Mouse (Mus musculus) limb, embryonic 11.5 days (tissue): ENCODE results near the gene Dctn2. TPM values are rescaled to one million over a fixed set of nuclear protein-coding genes. Genes with fewer than 3 reads are reported as not detected.

Source experiments
- ATAC-seq: fragments of 200-750 bp; cut with Nextera tagmentation; 2 replicates; pipeline ENCODE4 v1.8.0; 2017; ENCODE audit warnings: low read depth; ENCODE audit not compliant: insufficient number of reproducible peaks, low FRiP score, low TSS enrichment
- DNase-seq: peaks from one replicate; pipeline ENCODE4 v3.0.0-alpha.2; 2015; ENCODE audit warnings: low spot score
- H3K27ac ChIP-seq: fragments of 300-500 bp; sonication (generic); replicated peaks from 2 replicates; pipeline ENCODE4 v1.5.1; 2014; ENCODE audit warnings: low read depth, mild to moderate bottlenecking, low read length
- H3K27me3 ChIP-seq: fragments of 300-500 bp; sonication (generic); 2 replicates; pipeline ENCODE4 v1.6.1; 2014; ENCODE audit warnings: mild to moderate bottlenecking, low read length, mixed read lengths; ENCODE audit not compliant: control insufficient read depth, insufficient read depth
- H3K36me3 ChIP-seq: fragments of 300-500 bp; sonication (generic); 2 replicates; pipeline ENCODE4 v1.6.1; 2014; ENCODE audit warnings: mild to moderate bottlenecking, low read length, moderate library complexity, mixed read lengths; ENCODE audit not compliant: control insufficient read depth, insufficient read depth
- H3K4me1 ChIP-seq: fragments of 300-500 bp; sonication (generic); 2 replicates; pipeline ENCODE4 v1.6.1; 2014; ENCODE audit warnings: low read length, mixed read lengths; ENCODE audit not compliant: control insufficient read depth, insufficient read depth
- H3K4me2 ChIP-seq: fragments of 300-500 bp; sonication (generic); 2 replicates; pipeline ENCODE4 v1.6.1; 2014; ENCODE audit warnings: low read depth, mild to moderate bottlenecking, moderate library complexity; ENCODE audit not compliant: severe bottlenecking
- H3K4me3 ChIP-seq: fragments of 300-500 bp; sonication (generic); 2 replicates; pipeline ENCODE4 v1.5.1; 2014; ENCODE audit warnings: low read depth, low read length
- H3K9ac ChIP-seq: fragments of 300-500 bp; sonication (generic); 2 replicates; pipeline ENCODE4 v1.6.1; 2014; ENCODE audit warnings: mild to moderate bottlenecking, low read length
- H3K9me3 ChIP-seq: fragments of 300-500 bp; sonication (generic); 2 replicates; pipeline ENCODE4 v1.6.1; 2016; ENCODE audit warnings: low read length; ENCODE audit not compliant: control insufficient read depth
- WGBS: fragments of 180-500 bp; shearing (Covaris S2); extraction: QIAGEN DNeasy Blood & Tissue Kit; methylation state at CpG from one replicate; pipeline ENCODE4 v1.1.7; 2014; 5-methylcytosine and 5-hydroxymethylcytosine counted together
- polyA plus RNA-seq: library from polyadenylated mRNA; unstranded; fragments of >200 nt; fragmentation: Nextera tagmentation; extraction: Ambion mirVana; gene quantifications from 2 replicates; pipeline ENCODE4 v1.2.1, GENCODE M21; 2014

The Dctn2 gene
- polyA plus RNA-seq, 1 experiment from 2014 or later, result 170 TPM

DNA sequence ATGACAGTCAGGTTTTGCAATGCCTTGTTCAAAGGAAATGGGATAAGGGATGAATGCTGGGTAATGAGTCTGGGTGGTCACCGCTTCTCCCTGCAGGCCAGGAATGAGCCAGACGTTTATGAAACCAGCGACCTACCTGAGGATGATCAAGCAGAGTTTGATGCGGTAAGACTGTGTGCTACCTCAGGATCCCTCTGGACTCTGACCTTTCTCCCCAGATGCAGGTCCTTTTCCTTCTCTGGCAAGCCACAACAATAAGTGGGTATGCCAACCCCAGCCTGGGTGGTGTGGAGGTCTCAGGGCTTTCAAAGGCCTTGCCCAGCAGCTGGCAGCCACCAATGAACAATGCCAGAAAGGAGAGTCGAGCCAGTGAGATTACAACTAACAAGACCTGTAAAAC lies 1.1 kb downstream of the Dctn2 start:
- no peak overlapping the region; the same call in 1 of the 2 replicates for H3K9ac ChIP-seq
- H3K4me2 ChIP-seq, result peak overlapping the region; percentile 90
- WGBS, result 78% methylated on average over 5 of the region's 5 CpGs
- H3K9me3 ChIP-seq, result no peaks in the 10 kb centered on the region
- ATAC-seq (no peak), DNase-seq (no peak)
- peaks cover 9% of the 10 kb centered on the region for H3K4me1 ChIP-seq
- H3K27ac ChIP-seq, result no peak overlapping the region
- peaks cover 14% of the 10 kb centered on the region; the same call in 1 of the 2 replicates for H3K27me3 ChIP-seq
- H3K36me3 ChIP-seq, result no peaks in the 10 kb centered on the region
- peak overlapping the region; percentile 100 for H3K4me3 ChIP-seq

- H3K4me3 ChIP-seq, result no peak overlapping the region
- no peak for ATAC-seq
- H3K36me3 ChIP-seq, result no peaks in the 10 kb centered on the region
- H3K27ac ChIP-seq, result no peak overlapping the region
- H3K9me3 ChIP-seq, result no peaks in the 10 kb centered on the region
- peaks cover 9% of the 10 kb centered on the region; the same call in 1 of the 2 replicates for H3K27me3 ChIP-seq
- WGBS, result 81% methylated on average over 5 of the region's 5 CpGs
- peaks cover 7% of the 10 kb centered on the region for H3K4me1 ChIP-seq
- no peak overlapping the region for H3K4me2 ChIP-seq
- DNase-seq, result no peak
- no peak overlapping the region for H3K9ac ChIP-seq
Observed at GRCm38 (mm10) chr10:127268401-127268800, 2.2 kb downstream of the Dctn2 start.

- H3K9ac ChIP-seq, result no peak overlapping the region
- ATAC-seq, result no peak
- H3K4me2 ChIP-seq, result no peak overlapping the region
- DNase-seq, result no peak
- 89% methylated on average over 12 of the region's 12 CpGs for WGBS
- H3K36me3 ChIP-seq, result no peaks in the 10 kb centered on the region
- H3K4me1 ChIP-seq, result peaks cover 7% of the 10 kb centered on the region
- H3K9me3 ChIP-seq, result no peaks in the 10 kb centered on the region
- H3K4me3 ChIP-seq, result no peak overlapping the region
- peaks cover 8% of the 10 kb centered on the region; the same call in 1 of the 2 replicates for H3K27me3 ChIP-seq
- H3K27ac ChIP-seq, result no peak overlapping the region
Observed at GRCm38 (mm10) chr10:127269036-127269435, 2.9 kb downstream of the Dctn2 start.

DNA sequence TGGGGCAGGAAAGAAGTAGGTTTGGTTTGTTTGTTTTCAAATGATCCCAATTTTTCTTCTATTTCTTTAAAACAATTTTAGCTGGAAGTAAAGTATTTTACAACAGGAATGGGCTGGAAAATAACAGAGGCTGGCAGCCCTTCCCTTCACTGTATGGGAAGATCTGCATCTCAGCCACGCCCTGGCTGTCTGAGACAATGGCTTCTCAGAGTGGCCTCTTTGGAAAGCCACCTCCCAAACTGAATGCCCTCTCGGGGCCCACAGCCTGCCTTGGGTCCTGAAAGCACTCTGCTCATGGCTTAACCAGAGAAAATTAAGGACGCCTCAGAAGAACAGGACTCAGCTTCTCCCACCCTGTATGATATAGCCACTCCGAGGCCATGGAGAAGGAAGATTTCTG lies 3.7 kb downstream of the Dctn2 start:
- Histone ChIP-seq H3K27me3 (no peaks in the 10 kb centered on the region), H3K27ac (no peak overlapping the region), H3K9me3 (no peaks in the 10 kb centered on the region), H3K4me2 (no peak overlapping the region), H3K4me3 (no peak overlapping the region), H3K9ac (no peak overlapping the region), H3K4me1 (peaks cover 7% of the 10 kb centered on the region), H3K36me3 (no peaks in the 10 kb centered on the region)
- WGBS, result 80% methylated on average over 4 of the region's 4 CpGs
- DNase-seq (no peak), ATAC-seq (no peak)

GRCm38 (mm10) chr10:127272371-127272770 lies 6.2 kb downstream of the Dctn2 start:
- Histone ChIP-seq H3K4me3 (no peak overlapping the region), H3K36me3 (peaks cover 9% of the 10 kb centered on the region; the same call in 1 of the 2 replicates), H3K4me2 (no peak overlapping the region), H3K9ac (no peak overlapping the region), H3K27ac (no peak overlapping the region), H3K9me3 (no peaks in the 10 kb centered on the region), H3K27me3 (no peaks in the 10 kb centered on the region), H3K4me1 (peaks cover 1% of the 10 kb centered on the region)
- DNase-seq (no peak), ATAC-seq (no peak)
- 86% methylated on average over 5 of the region's 5 CpGs for WGBS

- no peak overlapping the region for H3K4me2 ChIP-seq
- no peak for DNase-seq
- no peaks in the 10 kb centered on the region for H3K4me1 ChIP-seq
- H3K9me3 ChIP-seq, result no peaks in the 10 kb centered on the region
- H3K27ac ChIP-seq, result no peak overlapping the region
- no peak for ATAC-seq
- WGBS, result 92% methylated on average over 11 of the region's 11 CpGs
- H3K4me3 ChIP-seq, result no peak overlapping the region
- peaks cover 23% of the 10 kb centered on the region for H3K36me3 ChIP-seq
- H3K27me3 ChIP-seq, result no peaks in the 10 kb centered on the region
- H3K9ac ChIP-seq, result no peak overlapping the region
Observed at GRCm38 (mm10) chr10:127274261-127275022, 8.3 kb downstream of the Dctn2 start.

GRCm38 (mm10) chr10:127279730-127280129 lies 13.6 kb downstream of the Dctn2 start:
- H3K27ac ChIP-seq, result no peak overlapping the region
- no peak overlapping the region for H3K4me3 ChIP-seq
- H3K4me2 ChIP-seq, result no peak overlapping the region
- DNase-seq, result no peak
- no peaks in the 10 kb centered on the region for H3K27me3 ChIP-seq
- H3K9ac ChIP-seq, result no peak overlapping the region
- no peaks in the 10 kb centered on the region for H3K9me3 ChIP-seq
- H3K36me3 ChIP-seq, result peaks cover 55% of the 10 kb centered on the region
- no peak for ATAC-seq
- no peaks in the 10 kb centered on the region for H3K4me1 ChIP-seq
- 84% methylated on average over 2 of the region's 2 CpGs for WGBS

- Histone ChIP-seq H3K9ac (no peak overlapping the region), H3K36me3 (peaks cover 59% of the 10 kb centered on the region), H3K27ac (no peak overlapping the region), H3K4me2 (no peak overlapping the region), H3K4me3 (no peak overlapping the region), H3K27me3 (no peaks in the 10 kb centered on the region), H3K4me1 (peaks cover under 1% of the 10 kb centered on the region; the same call in 1 of the 2 replicates), H3K9me3 (no peaks in the 10 kb centered on the region)
- 87% methylated on average over 8 of the region's 8 CpGs for WGBS
- ATAC-seq (no peak), DNase-seq (no peak)
Observed at GRCm38 (mm10) chr10:127281316-127281715, 15.1 kb downstream of the Dctn2 start.
